24 mouse cellular contexts compared by ENCODE assay signal in the genomic region with DNA sequence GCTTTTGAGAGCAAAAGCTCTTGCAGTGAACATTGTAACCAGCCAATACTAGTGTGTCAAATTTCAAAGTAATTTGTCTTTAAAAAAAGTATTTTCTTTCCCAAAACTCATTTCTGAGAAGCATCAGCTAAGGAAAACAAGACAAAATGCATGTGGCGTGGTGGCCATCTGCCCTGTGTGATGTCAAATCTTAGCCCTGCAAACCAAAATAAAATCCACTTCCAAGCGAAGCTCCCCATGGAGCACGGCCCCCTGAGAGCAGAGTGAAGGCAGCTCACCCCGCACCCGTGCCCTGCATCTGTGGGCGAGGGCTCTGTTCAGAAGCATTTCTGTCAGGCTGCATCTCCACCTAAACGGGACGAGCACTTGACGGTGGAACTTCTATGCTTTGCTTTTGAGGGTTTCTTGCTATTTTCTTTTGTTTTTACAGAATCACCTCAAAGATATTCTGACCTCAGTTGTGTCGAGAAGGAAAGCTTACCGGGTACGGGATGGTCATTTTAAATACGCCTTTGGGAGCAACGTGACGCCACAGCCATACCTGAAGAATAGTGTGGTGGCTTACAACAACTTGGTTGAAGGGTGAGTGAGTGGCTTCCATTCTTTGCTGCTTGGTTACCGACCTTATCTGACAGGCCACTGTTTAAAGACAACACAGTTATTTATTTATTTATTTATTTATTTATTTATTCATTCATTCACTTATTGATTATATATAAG. TPM values are rescaled to one million over a fixed set of nuclear protein-coding genes. Genes with fewer than 3 reads are reported as not detected.
DNase-seq lines count a peak whose midpoint lies in the region; ATAC-seq lines count a peak whose summit lies in the region.
"Had no signal": no experiment of that assay in that cellular context is flagged by ENCODE, and none has a peak within 500 bp of the region (broad histone marks: within the 10 kb centered on the region; RNA-seq: fewer than 3 reads in every experiment).

No protein-coding gene starts in this region.

- peaks cover 17% of the 10 kb centered on the region for H3K4me1 ChIP-seq in heart, embryonic 13.5 days
- no peaks in the 10 kb centered on the region for H3K4me1 ChIP-seq in midbrain, embryonic 11.5 days (ENCODE audit: control insufficient read depth, insufficient read depth, low read length)
- no peaks in the 10 kb centered on the region for H3K4me1 ChIP-seq in midbrain, embryonic 16.5 days (ENCODE audit: control insufficient read depth, insufficient read depth, low read length)
- H3K4me1 ChIP-seq: embryonic facial prominence, embryonic 10.5 days; embryonic facial prominence, embryonic 12.5 days; forebrain, embryonic 13.5 days; forebrain, embryonic 15.5 days had no signal

- intact Hi-C loops in heart, postnatal 14 days (cut with DNase I) = no loop called here

- H3K9ac ChIP-seq in heart, embryonic 13.5 days = no peak overlapping the region
- H3K9ac ChIP-seq in midbrain, embryonic 11.5 days (ENCODE audit: low read length) = no peak overlapping the region
- no peak overlapping the region for H3K9ac ChIP-seq in midbrain, embryonic 16.5 days (ENCODE audit: low read depth, low read length)
- H3K9ac ChIP-seq: embryonic facial prominence, embryonic 12.5 days; forebrain, embryonic 13.5 days; forebrain, embryonic 15.5 days had no signal

- H3K9me3 ChIP-seq in heart, embryonic 13.5 days = no peaks in the 10 kb centered on the region
- H3K9me3 ChIP-seq in midbrain, embryonic 11.5 days (ENCODE audit: control insufficient read depth, low read length) = no peaks in the 10 kb centered on the region
- H3K9me3 ChIP-seq in midbrain, embryonic 16.5 days (replicated peaks; ENCODE audit: control insufficient read depth, low read length, poor library complexity, severe bottlenecking) = no peaks in the 10 kb centered on the region
- H3K9me3 ChIP-seq: embryonic facial prominence, embryonic 10.5 days; embryonic facial prominence, embryonic 12.5 days; forebrain, embryonic 13.5 days; forebrain, embryonic 15.5 days; G1E had no signal

- no peak for ATAC-seq in heart, embryonic 13.5 days (ENCODE audit: extremely low read depth, insufficient number of reproducible peaks, low FRiP score, low TSS enrichment)
- ATAC-seq in midbrain, embryonic 11.5 days (ENCODE audit: low FRiP score) = no peak
- ATAC-seq in midbrain, embryonic 16.5 days = no peak
- ATAC-seq: activated CD4-positive, CD25-positive, alpha-beta regulatory T cell, adult 4 months; CD4-positive, CD25-positive, alpha-beta regulatory T cell, adult 4 months; forebrain, embryonic 13.5 days; forebrain, embryonic 15.5 days; Patski had no signal

- peak; percentile 79 for DNase-seq in heart, adult 11 months
- DNase-seq in heart, adult 8-10 months (ENCODE audit: low spot score) = no peak
- DNase-seq in heart, postnatal 14 days = no peak
- DNase-seq in midbrain, embryonic 11.5 days (ENCODE audit: low spot score, missing footprints) = peak; percentile 71
- DNase-seq: adrenal gland, adult 8-10 months; adrenal gland, postnatal 14 days; adrenal gland, postnatal 36 days; B cell, adult 2 months; cerebellum, adult 11-12 months; cerebellum, adult 2 months; cerebellum, adult 9-10 months; cerebellum, postnatal 10 days; cerebellum, postnatal 25 days had no signal

- no peak overlapping the region for H3K4me3 ChIP-seq in heart, embryonic 13.5 days
- no peak overlapping the region for H3K4me3 ChIP-seq in midbrain, embryonic 11.5 days (ENCODE audit: low read depth, low read length)
- no peak overlapping the region for H3K4me3 ChIP-seq in midbrain, embryonic 16.5 days (ENCODE audit: low read depth, low read length)
- H3K4me3 ChIP-seq: embryonic facial prominence, embryonic 10.5 days; embryonic facial prominence, embryonic 12.5 days; forebrain, embryonic 13.5 days; forebrain, embryonic 15.5 days had no signal

- 91% methylated on average over 16 of the region's 16 CpGs for WGBS in heart, embryonic 13.5 days
- WGBS in midbrain, embryonic 11.5 days = 94% methylated on average over 16 of the region's 16 CpGs
- WGBS in midbrain, embryonic 16.5 days = 93% methylated on average over 16 of the region's 16 CpGs

- H3K27me3 ChIP-seq in heart, embryonic 13.5 days (replicated peaks) = no peaks in the 10 kb centered on the region
- H3K27me3 ChIP-seq in midbrain, embryonic 11.5 days (ENCODE audit: control insufficient read depth, insufficient read depth, low read length) = no peaks in the 10 kb centered on the region
- H3K27me3 ChIP-seq in midbrain, embryonic 16.5 days (ENCODE audit: control insufficient read depth, insufficient read depth, low read depth, low read length) = no peaks in the 10 kb centered on the region
- H3K27me3 ChIP-seq: CH12.LX; embryonic facial prominence, embryonic 12.5 days; forebrain, embryonic 13.5 days; forebrain, embryonic 15.5 days; Patski had no signal

- peaks cover 100% of the 10 kb centered on the region for H3K36me3 ChIP-seq in heart, embryonic 13.5 days
- H3K36me3 ChIP-seq in midbrain, embryonic 11.5 days (ENCODE audit: control insufficient read depth, insufficient read depth, low read length) = peaks cover 28% of the 10 kb centered on the region
- peaks cover 37% of the 10 kb centered on the region for H3K36me3 ChIP-seq in midbrain, embryonic 16.5 days (ENCODE audit: control insufficient read depth, insufficient read depth, low read length)

- H3K27ac ChIP-seq in heart, embryonic 13.5 days (replicated peaks) = peak overlapping the region; percentile 17; the same call in 1 of the 2 replicates
- H3K27ac ChIP-seq in midbrain, embryonic 11.5 days (ENCODE audit: low read depth, low read length) = no peak overlapping the region
- no peak overlapping the region for H3K27ac ChIP-seq in midbrain, embryonic 16.5 days (ENCODE audit: low read length)
- H3K27ac ChIP-seq: embryonic facial prominence, embryonic 10.5 days; embryonic facial prominence, embryonic 12.5 days; forebrain, embryonic 13.5 days; forebrain, embryonic 15.5 days had no signal

- no peak overlapping the region for H3K4me2 ChIP-seq in heart, embryonic 13.5 days
- H3K4me2 ChIP-seq in midbrain, embryonic 11.5 days = no peak overlapping the region
- no peak overlapping the region for H3K4me2 ChIP-seq in midbrain, embryonic 16.5 days (ENCODE audit: low read length)
- H3K4me2 ChIP-seq: embryonic facial prominence, embryonic 12.5 days; forebrain, embryonic 13.5 days; forebrain, embryonic 15.5 days had no signal

RNA-seq across cellular contexts. Expression of gene Tada1, which starts 10.7 kb away (rescaled TPM):
- total RNA-seq in heart, adult 8-10 months (2022) = 1 to 10 TPM; 6.3 to 8.5 (median 7.2) TPM
- 30.6 and 34.7 TPM in 2 replicates for polyA plus RNA-seq in heart, embryonic 13.5 days (2015; fragmentation: Nextera tagmentation; extraction: Ambion mirVana)
- 10 to 100 TPM; 11.8 TPM for total RNA-seq in heart, postnatal 14 days (2021)
- 70.5 and 73.5 TPM in 2 replicates for polyA plus RNA-seq in midbrain, embryonic 11.5 days (2014; fragmentation: Nextera tagmentation; extraction: Ambion mirVana)
- 88.8 and 98.7 TPM in 2 replicates for polyA plus RNA-seq in midbrain, embryonic 16.5 days (2015; fragmentation: Nextera tagmentation; extraction: Ambion mirVana)

RNA-seq across cellular contexts. Expression of gene Pogk, which starts 20.1 kb away (rescaled TPM):
- total RNA-seq in heart, adult 8-10 months (2022) = 10 to 100 TPM in 2 of 4 experiments, 1 to 10 TPM in 2; 9.6 to 15.1 (median 10.4) TPM
- polyA plus RNA-seq in heart, embryonic 13.5 days (2015; fragmentation: Nextera tagmentation; extraction: Ambion mirVana) = 9.6 and 9.8 TPM in 2 replicates
- 10 to 100 TPM; 13.9 to 15.6 TPM for total RNA-seq in heart, postnatal 14 days (2021)
- 39.8 and 41.6 TPM in 2 replicates for polyA plus RNA-seq in midbrain, embryonic 11.5 days (2014; fragmentation: Nextera tagmentation; extraction: Ambion mirVana)
- polyA plus RNA-seq in midbrain, embryonic 16.5 days (2015; fragmentation: Nextera tagmentation; extraction: Ambion mirVana) = 38.4 and 41.5 TPM in 2 replicates
- polyA plus RNA-seq: G1E had no signal

Comparison
In these comparisons a context has a peak if more than half of its experiments do, and no peak if none do; other contexts are left out.
1. DNase-seq: peak in heart, adult 11 months (single experiment) and midbrain, embryonic 11.5 days (single experiment); none in heart, adult 8-10 months (single experiment) and heart, postnatal 14 days (0 of 2).